Mouse (Mus musculus) hindbrain, embryonic 16.5 days (tissue): ENCODE data around the gene Dhx32. TPM values are rescaled to one million over a fixed set of nuclear protein-coding genes. Genes with fewer than 3 reads are reported as not detected.
"Not testable (repeated sequence)": the region's sequence is repeated elsewhere in the genome, so short reads cannot be mapped to it uniquely, and the experiment has no call there.

ENCODE experiments used
- ATAC-seq: fragments of 200-750 bp; cut with Nextera tagmentation; 2 replicates; pipeline ENCODE4 v1.8.0; 2017; ENCODE audit warnings: moderate TSS enrichment, moderate library complexity
- H3K27ac ChIP-seq: fragments of 300-500 bp; sonication (generic); 2 replicates; pipeline ENCODE4 v1.5.1; 2014; ENCODE audit warnings: low read depth, mild to moderate bottlenecking, control low read depth, low read length, moderate library complexity
- H3K27me3 ChIP-seq: fragments of 300-500 bp; sonication (generic); replicated peaks from 2 replicates; pipeline ENCODE4 v1.6.1; 2014; ENCODE audit warnings: low read length; ENCODE audit not compliant: control insufficient read depth, insufficient read depth
- H3K36me3 ChIP-seq: fragments of 300-500 bp; sonication (generic); 2 replicates; pipeline ENCODE4 v1.6.1; 2014; ENCODE audit warnings: mild to moderate bottlenecking, low read length, moderate library complexity, mixed read lengths; ENCODE audit not compliant: control insufficient read depth, insufficient read depth
- H3K4me1 ChIP-seq: fragments of 300-500 bp; sonication (generic); 2 replicates; pipeline ENCODE4 v1.6.1; 2014; ENCODE audit warnings: low read depth, low read length; ENCODE audit not compliant: control insufficient read depth, insufficient read depth
- H3K4me2 ChIP-seq: fragments of 300-500 bp; sonication (generic); 2 replicates; pipeline ENCODE4 v1.6.1; 2014; ENCODE audit warnings: mild to moderate bottlenecking, low read length, control low read depth, moderate library complexity
- H3K4me3 ChIP-seq: fragments of 300-500 bp; sonication (generic); 2 replicates; pipeline ENCODE4 v1.5.1; 2014; ENCODE audit warnings: mild to moderate bottlenecking, low read length, control low read depth, moderate library complexity
- H3K9ac ChIP-seq: fragments of 300-500 bp; sonication (generic); 2 replicates; pipeline ENCODE4 v1.6.1; 2014; ENCODE audit warnings: low read depth, mild to moderate bottlenecking, control low read depth, low read length, moderate library complexity
- H3K9me3 ChIP-seq: fragments of 300-500 bp; sonication (generic); 2 replicates; pipeline ENCODE4 v1.6.1; 2014; ENCODE audit warnings: mild to moderate bottlenecking, low read length, moderate library complexity; ENCODE audit not compliant: control insufficient read depth
- WGBS: fragments of 180-500 bp; shearing (Covaris S2); extraction: QIAGEN DNeasy Blood & Tissue Kit; methylation state at CpG from one replicate; pipeline ENCODE4 v1.1.7; 2014; 5-methylcytosine and 5-hydroxymethylcytosine counted together
- polyA plus RNA-seq: library from polyadenylated mRNA; unstranded; fragments of >200 nt; fragmentation: Nextera tagmentation; extraction: Ambion mirVana; gene quantifications from 2 replicates; pipeline ENCODE4 v1.2.1, GENCODE M21; 2015

The Dhx32 gene
- polyA plus RNA-seq, 1 experiment from 2014 or later, result 43.8 TPM

DNA sequence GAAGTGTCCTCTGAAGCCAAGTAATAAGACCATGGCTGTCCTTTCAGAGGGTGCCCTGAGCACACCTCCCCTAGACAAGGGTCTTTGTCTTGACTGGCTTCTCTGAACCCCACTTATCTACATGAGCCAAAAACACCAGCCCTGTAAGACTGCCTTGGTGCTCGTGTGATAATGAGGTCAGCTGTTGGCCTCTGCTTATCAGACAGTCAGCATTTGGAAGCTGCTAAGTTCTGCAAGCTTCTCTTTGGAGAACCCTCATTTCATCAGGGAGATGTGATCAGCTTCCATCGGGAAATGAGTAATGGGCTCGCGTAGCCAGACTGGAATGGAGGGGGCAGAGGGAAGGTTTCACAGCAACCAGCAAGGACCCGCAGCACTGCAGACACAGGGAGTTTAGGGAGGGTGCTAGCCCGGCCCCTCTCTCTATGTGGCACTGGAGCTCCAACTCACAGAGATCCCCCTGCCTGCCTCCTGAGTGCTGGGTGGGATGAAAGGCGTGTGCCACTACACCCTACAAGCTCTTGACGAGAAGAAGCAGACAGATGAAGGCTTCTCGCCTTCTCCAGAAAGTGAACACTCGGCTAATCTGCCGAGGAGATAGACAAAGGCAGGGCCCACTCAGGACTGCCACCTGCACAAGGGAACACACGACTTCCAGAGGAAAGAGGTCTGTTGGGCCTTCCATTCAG, 84.4 kb downstream of the Dhx32 start:
- Histone ChIP-seq H3K4me2 (no peak overlapping the region), H3K9me3 (no peaks in the 10 kb centered on the region), H3K4me1 (no peaks in the 10 kb centered on the region), H3K36me3 (no peaks in the 10 kb centered on the region; the same call in 1 of the 2 replicates), H3K9ac (no peak overlapping the region), H3K27me3 (no peaks in the 10 kb centered on the region), H3K27ac (no peak overlapping the region), H3K4me3 (no peak overlapping the region)
- 91% methylated on average over 12 of the region's 12 CpGs for WGBS
- no peak for ATAC-seq

DNA sequence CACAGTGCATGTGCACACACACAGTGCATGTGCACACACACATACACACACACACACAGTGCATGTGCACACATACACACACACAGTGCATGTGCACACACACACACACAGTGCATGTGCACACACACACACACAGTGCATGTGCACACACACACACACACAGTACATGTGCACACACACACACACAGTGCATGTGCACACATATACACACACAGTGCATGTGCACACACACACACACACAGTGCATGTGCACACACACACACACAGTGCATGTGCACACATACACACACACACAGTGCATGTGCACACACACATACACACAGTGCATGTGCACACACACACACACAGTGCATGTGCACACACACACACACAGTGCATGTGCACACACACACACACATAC, 96.9 kb downstream of the Dhx32 start:
- H3K27ac ChIP-seq, H3K27me3 ChIP-seq, H3K4me3 ChIP-seq, H3K4me1 ChIP-seq, H3K9me3 ChIP-seq, H3K4me2 ChIP-seq, H3K9ac ChIP-seq, ATAC-seq: not testable (repeated sequence)
- peaks cover 30% of the 10 kb centered on the region for H3K36me3 ChIP-seq

DNA sequence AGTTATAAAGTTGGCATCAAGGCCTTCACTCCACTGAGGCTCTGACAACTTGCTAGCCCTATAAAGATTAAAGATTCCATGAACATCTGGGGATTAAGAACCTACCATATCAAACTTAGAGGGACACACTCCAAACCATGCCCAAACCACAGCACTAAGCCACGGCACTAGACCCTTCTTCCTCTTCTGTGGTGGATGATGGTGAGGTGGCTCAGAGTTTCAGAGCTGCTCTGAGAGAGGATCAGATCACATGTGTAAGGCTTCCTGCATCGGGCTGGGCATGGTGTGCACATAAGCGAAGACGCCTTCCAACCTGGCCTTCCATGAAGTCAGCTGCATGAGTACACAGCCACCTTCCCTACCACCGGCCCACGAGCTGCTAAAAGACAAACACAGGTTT, 97.8 kb downstream of the Dhx32 start:
- Histone ChIP-seq H3K9ac (no peak overlapping the region), H3K4me3 (no peak overlapping the region), H3K27me3 (no peaks in the 10 kb centered on the region), H3K36me3 (peaks cover 21% of the 10 kb centered on the region), H3K27ac (no peak overlapping the region), H3K9me3 (peaks cover 7% of the 10 kb centered on the region), H3K4me2 (no peak overlapping the region), H3K4me1 (no peaks in the 10 kb centered on the region)
- WGBS, result over 99% methylated on average over 6 of the region's 6 CpGs
- no peak for ATAC-seq

DNA sequence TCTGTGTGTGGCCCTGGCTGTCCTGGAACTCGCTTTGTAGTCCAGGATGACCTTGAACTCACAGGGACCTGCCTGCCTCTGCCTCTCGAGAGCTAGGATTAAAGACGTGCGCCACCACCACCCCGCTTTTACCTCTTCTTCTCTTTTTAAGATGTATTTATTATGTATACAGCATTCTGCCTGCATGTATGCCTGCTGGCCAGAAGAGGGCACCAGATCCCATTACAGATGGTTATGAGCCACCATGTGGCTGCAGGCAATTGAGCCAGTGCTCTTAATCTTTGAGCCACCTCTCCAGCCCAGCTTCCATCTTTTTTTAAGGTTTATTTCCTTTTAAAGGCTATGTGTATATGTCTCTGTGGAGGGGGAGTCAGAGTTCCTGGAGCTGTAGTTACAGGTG, 98.4 kb downstream of the Dhx32 start:
- Histone ChIP-seq H3K4me3 (no peak overlapping the region), H3K9me3 (peaks cover 7% of the 10 kb centered on the region), H3K27ac (no peak overlapping the region), H3K36me3 (peaks cover 15% of the 10 kb centered on the region), H3K4me2 (no peak overlapping the region), H3K9ac (no peak overlapping the region), H3K4me1 (no peaks in the 10 kb centered on the region), H3K27me3 (no peaks in the 10 kb centered on the region)
- WGBS, result 84% methylated on average over 5 of the region's 5 CpGs
- no peak for ATAC-seq

DNA sequence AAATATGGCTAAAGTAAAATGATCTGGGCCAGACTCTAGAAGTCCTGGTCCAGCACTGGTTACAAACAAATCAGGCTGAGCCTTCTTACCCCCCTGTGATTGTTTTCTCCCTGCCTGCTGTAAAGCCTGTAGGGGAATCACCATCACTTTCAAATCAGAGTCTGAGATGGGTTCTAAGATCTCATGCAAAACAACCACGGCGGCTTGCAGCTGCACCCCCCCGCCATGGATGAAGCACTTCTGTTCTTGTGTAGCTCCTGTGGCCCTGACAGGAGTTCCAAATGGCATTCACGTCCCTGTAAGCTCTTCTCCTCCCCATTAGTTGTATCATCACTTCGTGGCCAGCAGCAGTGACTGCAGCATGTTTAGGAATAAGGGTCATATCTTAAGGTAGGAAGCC, 98.9 kb downstream of the Dhx32 start:
- WGBS, result 91% methylated on average over 5 of the region's 5 CpGs
- Histone ChIP-seq H3K4me1 (no peaks in the 10 kb centered on the region), H3K4me2 (no peak overlapping the region), H3K9me3 (peaks cover 7% of the 10 kb centered on the region), H3K4me3 (no peak overlapping the region), H3K27ac (no peak overlapping the region), H3K27me3 (no peaks in the 10 kb centered on the region), H3K9ac (no peak overlapping the region), H3K36me3 (peaks cover 10% of the 10 kb centered on the region)
- ATAC-seq, result no peak

DNA sequence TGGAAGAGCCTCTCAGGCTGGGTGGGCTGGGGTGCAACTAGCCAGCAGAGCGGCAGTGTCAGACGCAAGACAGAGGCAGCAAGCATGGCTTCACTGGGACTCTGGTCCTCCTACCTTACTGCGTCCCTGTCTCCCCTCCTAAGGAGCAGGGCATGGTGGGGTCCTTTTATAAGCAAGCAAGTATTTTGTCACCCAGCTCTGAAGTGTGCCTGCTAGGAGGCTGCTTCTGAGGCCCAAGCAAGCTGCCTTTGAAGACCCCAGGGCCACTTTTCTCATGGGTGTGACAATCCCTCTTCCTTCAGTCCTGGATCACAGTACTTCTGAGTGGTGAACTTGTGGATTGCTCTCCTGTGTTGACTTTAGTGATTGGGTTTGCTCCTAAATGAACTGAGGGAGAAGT, 102.6 kb downstream of the Dhx32 start, which contains the start of gene Mmp21:
Gene Mmp21 (minus strand): TSS at position 101 of the 400 bp plus-strand sequence.
- 86% methylated on average over 3 of the region's 3 CpGs for WGBS
- Histone ChIP-seq H3K9ac (no peak within 1 kb of the TSS), H3K36me3 (no peaks in the 10 kb centered on the region; the same call in none of the 2 replicates), H3K4me1 (no peaks in the 10 kb centered on the region), H3K9me3 (no peaks in the 10 kb centered on the region; the same call in 1 of the 2 replicates), H3K4me2 (no peak within 1 kb of the TSS), H3K27me3 (no peaks in the 10 kb centered on the region), H3K4me3 (no peak within 1 kb of the TSS), H3K27ac (no peak within 1 kb of the TSS)
- no peak for ATAC-seq

DNA sequence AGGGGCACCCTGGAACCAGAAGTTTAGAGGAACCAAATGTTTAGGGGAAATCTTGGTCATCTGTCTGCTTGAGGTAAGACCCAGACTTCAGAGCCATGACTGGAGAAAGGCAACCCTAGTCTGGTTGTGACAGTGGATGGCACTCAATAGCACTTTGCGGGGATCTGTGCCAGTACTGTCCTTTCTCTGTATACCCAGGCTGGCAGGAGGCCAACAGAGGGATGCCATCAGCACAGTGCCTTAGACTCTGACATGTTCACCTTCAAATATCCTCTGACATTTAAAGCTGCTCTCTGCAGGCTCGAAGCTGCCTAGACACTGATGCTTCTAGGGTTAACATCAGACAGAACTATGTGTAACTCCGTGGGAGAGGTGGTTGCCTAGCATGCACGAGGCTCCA, 103.1 kb downstream of the Dhx32 start:
- ATAC-seq, result no peak
- no peak overlapping the region for H3K27ac ChIP-seq
- no peaks in the 10 kb centered on the region; the same call in 1 of the 2 replicates for H3K9me3 ChIP-seq
- H3K36me3 ChIP-seq, result no peaks in the 10 kb centered on the region; the same call in none of the 2 replicates
- H3K4me2 ChIP-seq, result no peak overlapping the region
- no peak overlapping the region for H3K4me3 ChIP-seq
- H3K27me3 ChIP-seq, result no peaks in the 10 kb centered on the region
- H3K9ac ChIP-seq, result no peak overlapping the region
- WGBS, result 58% methylated on average over 4 of the region's 4 CpGs
- no peaks in the 10 kb centered on the region for H3K4me1 ChIP-seq

DNA sequence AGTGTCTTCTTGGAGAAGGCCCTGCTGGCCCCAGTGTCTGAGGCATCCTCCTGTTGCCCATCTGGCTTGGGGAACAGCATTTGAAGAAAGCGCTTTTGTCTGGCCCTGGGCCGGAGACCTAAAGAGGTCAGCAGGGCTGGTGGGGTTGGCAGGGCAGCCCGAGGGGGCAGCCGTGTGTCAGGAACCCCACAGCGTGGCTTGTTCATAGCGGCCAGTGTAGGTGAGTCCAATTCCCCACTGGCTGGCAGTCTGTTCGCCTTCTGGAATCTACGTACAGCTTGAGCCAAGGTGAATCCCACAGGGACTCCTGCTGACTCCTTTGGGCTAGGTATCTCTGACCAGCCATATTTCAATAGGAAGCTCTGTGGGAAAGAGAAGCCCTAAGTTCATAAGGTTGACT, 103.8 kb downstream of the Dhx32 start:
- ATAC-seq, result no peak
- no peaks in the 10 kb centered on the region for H3K27me3 ChIP-seq
- H3K27ac ChIP-seq, result no peak overlapping the region
- 87% methylated on average over 8 of the region's 8 CpGs for WGBS
- no peaks in the 10 kb centered on the region for H3K9me3 ChIP-seq
- H3K4me3 ChIP-seq, result no peak overlapping the region
- no peak overlapping the region for H3K9ac ChIP-seq
- no peak overlapping the region for H3K4me2 ChIP-seq
- no peaks in the 10 kb centered on the region for H3K4me1 ChIP-seq
- no peaks in the 10 kb centered on the region; the same call in 1 of the 2 replicates for H3K36me3 ChIP-seq

DNA sequence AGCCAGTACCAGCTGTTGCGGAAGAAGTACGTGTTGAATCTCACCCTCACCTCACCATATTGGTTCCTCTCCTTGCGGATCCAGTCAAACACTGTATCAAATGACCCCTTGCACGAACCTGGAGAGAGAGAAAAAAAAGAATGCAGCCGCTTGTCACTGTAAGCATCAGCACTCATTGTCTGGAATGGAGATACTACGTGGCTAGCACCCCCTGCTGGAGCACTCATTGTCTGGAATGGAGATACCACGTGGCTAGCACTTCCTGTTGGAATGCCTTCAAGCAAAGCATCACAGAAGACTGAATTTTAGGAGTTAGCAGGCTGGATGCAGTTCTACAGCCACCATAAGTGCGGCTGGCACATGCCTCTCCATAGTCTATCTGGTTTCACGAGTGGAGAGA, 106.5 kb downstream of the Dhx32 start:
- Histone ChIP-seq H3K27ac (no peak overlapping the region), H3K36me3 (peaks cover 15% of the 10 kb centered on the region), H3K4me1 (no peaks in the 10 kb centered on the region), H3K9ac (no peak overlapping the region), H3K4me3 (no peak overlapping the region), H3K27me3 (no peaks in the 10 kb centered on the region), H3K9me3 (no peaks in the 10 kb centered on the region), H3K4me2 (no peak overlapping the region)
- WGBS, result 65% methylated on average over 9 of the region's 9 CpGs
- ATAC-seq, result no peak
